Mouse (Mus musculus): ENCODE measurements around the gene Bmper.

Bmper gene

DNA sequence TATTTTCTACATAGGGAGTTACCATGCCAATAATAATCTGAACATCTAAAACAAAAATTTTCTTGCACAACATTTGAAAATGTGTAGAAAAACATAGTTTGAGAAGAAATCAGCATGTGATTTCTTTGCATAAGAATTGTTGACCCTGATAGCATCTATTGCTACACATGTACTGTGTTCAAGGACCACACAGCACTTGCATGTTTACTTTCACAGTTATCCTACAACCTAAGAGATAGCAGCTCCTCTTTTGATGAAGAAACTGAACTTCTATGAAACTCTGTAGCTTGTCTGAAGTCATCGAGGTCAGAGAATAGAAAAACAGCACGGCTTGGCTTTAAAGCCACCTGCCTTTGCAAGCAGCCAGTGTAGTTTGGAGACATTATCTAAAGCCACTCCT lies 85.0 kb downstream of the Bmper start:
- no peak for DNase-seq

DNA sequence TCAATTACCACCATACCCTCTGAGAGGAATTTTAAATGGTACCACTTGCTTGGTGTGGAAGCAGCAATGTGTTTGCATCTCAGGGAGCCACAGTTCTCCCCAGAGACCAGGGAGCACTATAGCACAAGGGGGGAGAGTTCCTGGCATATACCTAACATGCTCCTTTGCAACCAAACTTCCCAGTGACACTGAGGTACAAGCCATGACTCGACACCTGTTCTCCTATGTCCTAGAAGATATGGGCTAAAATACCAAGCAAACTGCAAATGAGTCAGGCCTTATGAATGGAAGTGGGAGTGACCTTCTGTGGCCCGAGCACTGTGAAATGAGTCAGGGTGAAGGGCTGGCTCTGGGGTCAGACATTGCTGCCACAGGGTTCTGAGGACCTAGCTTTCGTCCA lies 88.1 kb downstream of the Bmper start:
- DNase-seq: no peak

DNA sequence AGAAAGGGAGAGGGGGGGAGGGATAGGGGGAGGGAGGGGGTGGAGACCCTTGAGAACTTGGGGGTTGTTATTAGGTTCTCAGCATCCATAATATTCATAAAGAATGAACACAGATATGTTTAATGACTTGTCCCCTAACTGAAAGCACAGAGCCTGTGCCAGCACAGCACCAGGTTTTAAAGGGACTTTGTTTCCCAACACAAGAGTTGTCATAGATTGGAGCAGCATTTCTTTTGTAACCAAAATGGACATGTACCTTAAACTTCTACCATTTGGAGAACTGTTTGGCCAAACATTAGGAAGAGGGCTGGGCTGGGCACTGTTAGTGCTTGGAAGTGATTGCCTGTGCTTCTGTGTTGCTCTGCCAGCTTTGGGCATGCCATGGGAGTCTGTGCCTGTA lies 89.1 kb downstream of the Bmper start:
- no peak for DNase-seq

DNA sequence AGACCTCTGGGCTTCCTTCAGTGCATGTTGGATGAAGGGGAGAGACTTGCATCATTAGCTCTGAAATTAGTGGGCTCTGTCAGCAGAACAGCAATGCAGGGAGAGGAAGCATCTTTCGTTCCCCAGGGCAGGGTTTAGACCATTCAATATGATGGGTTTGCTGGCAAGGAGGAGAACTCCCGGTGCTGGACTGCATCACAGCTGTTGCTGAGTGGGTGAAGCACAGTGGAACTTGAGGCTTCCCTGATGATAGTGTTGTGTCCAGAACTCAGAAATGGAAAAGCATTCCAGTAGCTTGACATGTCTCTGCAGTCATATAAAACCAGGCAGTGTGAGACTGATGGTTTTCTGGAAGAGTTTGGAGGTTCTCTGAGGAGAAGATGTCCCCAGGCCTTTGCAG lies 90.0 kb downstream of the Bmper start:
- no peak for DNase-seq

DNA sequence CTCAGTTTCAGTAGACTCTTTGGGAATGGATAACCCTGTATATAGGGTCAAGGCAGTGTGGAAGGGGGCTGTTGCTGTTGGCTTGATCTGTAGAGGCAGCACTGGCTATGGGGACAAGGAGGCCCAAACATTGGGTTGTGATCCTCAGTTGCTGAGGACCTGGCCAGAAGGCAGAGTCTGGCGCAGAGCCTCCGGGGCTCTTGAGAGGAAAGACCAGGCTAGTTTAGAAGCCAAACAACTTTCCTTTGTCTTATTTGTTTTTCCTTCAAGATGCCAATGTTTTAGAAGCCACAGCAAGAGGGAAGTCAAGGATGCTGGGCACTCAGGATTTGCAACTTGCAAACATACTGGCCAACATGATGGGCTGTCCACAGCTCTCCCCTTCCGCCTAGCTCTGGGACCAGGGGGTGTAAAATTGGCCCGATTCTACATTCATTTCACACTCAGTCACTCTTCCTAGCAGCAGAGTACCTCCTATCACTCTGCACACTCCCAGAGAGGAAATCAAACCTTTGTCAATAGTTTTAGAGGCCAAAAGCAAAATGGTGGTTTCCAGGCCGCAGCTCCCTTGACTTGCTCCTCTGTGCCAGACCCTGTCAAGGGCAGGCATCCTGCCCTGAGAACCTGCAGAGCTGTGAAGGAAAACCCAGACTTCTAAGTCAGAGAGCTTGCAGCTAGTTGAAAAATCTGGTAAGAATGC lies 92.9 kb downstream of the Bmper start:
- DNase-seq: no peak

DNA sequence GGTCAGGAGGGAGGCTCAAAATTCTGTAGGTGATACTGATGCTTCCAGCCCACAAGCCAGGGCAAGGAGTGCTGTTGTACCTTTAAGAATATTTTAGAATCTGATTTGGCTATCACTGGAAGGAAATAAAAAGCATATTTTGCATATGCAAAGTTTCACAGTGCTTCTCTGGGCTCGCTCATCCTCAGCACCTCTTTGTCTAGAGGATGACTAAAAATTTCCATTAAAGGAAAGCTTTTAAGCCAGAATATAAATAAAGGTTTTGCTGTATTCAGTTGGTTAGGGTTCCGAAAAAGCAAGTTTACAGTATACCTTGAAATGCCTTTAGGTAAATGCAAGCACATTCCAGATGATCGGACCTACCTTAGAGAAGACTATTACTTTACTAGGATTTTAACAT lies 105.0 kb downstream of the Bmper start:
- no peak for DNase-seq

DNA sequence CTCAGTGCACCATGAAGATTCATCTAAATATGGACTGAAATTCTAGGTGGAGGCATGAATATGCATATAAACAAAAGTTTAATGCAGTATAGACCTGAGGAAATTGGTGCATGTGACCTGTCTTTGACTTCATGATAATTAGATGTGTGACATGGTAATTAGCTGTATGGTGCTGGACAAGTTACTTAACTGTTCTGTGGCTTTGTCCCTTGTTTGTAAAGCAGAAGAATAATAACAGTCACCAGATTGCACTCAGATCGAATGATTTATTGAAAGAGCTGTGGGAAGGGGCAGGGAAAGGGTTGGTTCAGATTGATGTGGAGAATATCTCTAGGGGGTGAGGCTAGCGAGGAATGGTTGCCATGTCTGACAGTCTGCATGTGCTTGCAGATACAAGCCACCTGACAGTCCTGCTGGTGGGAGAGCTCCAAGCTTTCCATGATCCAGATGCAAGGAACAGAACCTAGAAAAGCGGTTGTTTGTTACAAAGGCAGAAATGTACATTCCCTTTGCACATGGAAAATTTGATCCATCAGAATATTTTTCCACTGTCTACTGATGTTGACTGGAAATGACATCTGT lies 110.3 kb downstream of the Bmper start:
- no peak for DNase-seq

DNA sequence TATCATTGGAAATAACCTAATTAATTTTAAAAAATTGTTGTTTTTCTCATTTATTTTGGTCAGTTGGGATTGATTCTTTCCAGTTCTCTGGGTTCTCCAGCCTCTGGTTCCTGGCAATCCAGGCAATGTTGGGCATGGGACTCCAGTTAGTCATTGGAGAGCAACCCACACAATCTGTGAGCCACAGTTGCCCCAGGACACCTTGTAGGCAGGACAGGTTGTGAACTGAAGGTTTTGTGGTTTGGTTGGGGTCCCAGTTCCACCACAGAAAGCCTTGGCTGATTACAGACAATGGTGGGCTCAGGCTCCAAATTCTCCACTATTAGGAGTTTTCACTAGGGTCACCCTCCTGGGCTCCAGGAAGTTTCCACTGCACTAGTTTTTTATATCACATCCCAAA lies 117.7 kb downstream of the Bmper start:
- DNase-seq: no peak

DNA sequence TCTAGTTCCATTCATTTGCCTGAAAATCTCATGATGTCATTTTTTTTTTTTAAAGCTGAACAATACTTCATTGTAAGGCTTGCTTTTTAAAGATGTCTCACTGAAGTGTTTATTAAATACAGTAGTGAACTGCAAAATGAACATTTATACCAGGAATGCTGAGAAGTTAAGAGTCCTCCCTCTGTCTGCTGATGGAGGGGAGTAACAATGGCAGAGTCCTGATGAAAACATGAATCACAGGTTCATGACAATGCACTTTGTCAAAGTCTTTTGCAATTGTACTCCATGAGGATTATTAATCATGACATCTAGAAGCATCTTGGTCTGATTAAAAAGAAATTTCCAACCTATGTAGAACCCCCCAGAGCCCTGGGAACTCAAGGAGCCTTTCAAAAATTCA lies 118.4 kb downstream of the Bmper start:
- no peak for DNase-seq

DNA sequence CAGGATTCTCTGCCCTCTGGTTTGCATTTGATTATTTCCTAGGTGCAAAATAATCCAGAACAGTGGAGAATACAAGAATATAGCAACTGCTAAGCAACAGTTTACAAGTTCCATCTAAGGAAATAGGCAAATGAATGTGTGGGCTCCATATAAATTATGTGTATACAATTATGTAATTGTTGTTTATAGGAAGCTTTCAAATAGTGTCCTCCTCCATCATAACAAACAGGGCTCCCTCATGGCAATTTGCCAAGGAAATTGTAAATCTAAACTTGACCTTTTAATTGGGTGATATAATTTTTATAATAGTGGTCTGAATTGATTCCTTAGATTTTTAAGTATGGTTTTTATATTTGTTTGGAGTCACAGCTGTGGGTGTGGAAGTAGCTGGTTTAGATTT lies 121.5 kb downstream of the Bmper start:
- DNase-seq: no peak

DNA sequence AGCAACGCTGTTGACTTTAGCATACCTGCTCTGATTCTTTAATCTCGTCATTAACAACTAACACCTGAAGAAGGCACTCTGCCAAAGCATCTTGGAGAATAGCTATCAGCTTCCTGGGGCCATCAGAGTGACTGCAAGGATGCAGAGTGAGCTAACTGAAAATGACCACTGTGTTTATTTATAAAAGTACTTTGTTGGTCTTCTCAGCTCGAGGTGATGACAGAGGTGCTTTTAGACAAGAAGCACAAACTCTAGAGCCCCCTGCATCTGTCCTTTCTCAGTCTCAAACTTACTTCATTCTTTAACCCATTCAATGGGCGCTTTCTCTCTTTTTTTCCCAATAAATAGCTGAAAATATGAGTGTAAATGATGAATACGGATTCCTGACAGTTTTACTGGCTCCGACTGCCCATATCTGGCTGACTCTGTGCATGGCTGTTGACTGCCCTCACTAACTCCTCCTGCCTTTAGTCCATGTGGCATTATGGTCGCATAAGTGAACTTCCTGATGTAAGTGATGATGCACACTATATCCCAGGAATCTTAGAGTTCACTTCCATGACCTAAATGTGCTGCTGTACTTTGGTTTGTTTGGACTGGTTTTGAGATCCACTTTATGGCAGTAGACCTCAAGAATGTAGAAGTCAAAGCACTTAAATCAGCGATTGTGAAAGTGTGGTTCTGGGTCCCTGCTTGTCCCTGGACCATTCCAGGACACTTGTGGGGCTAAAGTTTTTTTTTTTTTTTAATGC lies 122.4 kb downstream of the Bmper start:
- no peak for DNase-seq

DNA sequence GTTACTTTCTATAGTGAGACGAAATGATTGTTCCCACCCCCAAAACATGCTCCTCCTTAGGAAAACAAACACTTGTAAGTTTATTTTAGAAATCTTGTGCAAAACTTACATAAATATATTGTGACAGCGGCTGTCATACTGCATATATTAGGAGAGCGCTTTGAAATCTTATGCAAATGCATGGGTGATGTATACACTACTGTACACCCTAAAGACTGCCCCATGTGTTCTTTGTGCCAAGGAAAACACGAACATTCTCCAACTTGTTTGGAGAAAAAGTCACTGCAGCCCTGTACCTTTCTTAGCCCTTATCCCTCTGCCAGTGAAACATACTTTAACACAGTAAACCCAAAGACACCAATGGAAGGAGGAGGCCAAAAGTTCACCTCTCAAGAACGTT lies 126.7 kb downstream of the Bmper start:
- no peak for DNase-seq

DNA sequence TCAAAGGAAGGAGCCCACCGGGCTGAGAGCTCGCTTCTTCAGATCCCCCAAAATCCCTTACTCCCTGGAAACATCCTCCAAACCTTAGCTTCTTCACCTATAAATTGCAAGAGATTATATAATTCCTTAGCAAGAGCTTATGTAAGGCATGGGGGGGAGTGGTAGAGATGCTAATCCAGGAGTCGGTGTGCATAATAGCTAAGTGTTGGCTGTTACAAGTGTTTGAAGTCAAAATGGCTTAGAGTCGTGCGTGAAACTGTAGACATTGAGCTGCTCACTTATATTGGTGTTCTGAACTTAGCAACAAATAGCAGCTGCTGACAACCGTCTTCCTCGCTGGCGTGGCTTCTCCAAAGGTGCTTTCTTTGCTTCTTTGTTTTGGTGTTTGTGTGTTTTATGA lies 128.5 kb downstream of the Bmper start:
- no peak for DNase-seq

DNA sequence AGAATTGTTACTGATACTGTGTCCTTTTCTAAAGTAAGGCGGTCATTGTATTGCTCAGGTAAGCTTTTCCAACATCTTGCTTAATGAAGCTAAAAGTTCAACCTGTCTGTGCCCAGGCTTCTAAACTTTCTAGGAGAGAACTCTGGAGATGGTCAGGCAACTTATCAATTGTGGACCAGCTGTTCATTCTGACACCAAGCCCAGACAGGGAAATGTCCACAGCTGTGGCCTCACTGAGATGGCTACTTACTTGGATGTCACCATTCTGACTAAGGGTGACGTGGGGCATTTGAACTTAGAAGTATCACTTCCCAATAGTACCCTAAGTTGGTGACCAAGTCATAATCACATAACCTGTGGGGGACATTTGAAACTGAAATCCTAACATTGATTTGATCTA lies 129.5 kb downstream of the Bmper start:
- no peak for DNase-seq

DNA sequence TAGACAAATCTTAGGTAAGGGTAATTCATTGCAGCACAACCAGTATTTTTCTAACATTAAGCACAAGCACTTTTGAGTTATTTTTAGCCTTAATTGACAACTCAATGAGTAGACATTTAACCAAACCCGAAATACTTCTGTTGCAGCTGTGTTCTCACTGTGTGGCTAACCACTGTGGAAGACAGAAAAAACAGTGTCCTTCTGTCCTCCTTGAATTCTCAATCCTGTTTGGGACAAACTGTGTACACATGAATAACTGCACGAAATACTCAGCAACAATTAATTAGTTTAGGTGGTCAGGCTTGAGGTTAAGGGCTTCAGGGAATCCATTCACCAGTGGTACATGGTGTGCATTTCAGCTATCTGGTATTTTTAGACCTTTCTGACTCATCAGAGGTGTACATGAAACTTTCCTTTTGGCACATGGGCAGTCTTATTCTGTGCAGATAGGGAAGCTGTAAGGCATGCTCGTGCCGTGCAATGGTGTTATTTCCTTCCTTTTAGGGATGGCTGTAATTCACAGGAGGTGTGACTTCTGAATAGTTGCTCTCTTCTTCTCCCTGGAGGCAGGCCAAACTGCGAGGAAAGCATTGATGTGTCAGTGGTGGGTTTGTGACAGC lies 131.4 kb downstream of the Bmper start:
- no peak for DNase-seq

DNA sequence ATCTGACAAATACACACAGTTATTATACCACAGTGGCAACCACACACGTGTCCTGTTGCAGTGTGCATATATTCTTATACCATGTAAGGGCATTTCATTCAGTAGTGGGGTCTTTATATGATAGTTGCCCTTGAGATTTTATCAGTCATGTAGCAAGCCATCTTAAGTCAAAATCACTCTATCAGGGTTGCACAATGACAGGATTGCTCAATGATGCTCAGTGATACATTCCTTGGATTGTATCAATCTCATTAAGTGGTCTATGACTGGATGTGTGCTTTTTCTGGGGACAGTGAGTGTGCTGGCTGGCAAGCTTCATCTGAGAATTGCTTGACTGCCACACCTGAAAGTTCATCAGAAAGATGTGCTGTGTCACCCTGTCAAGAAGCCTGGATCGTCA lies 135.2 kb downstream of the Bmper start:
- DNase-seq: no peak

DNA sequence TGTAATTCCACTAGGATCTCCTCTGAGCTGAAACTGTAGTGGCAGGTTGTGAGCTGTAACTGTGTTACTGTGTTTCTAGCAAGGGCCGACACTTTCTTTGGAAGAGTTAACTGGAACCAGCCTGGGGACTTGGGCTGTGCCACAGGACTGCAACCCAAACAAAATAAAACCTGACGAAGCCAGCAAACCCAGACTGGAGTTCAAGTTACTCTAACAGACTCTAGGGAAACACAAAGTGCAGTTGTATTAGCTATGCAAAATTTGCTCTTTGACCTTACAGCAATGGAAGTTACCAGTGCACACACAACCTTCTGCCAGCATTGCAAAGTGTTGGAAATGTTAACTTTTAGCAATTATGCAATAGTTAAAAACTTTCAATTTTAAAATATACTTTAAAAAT lies 140.3 kb downstream of the Bmper start:
- DNase-seq: peak; percentile 3

DNA sequence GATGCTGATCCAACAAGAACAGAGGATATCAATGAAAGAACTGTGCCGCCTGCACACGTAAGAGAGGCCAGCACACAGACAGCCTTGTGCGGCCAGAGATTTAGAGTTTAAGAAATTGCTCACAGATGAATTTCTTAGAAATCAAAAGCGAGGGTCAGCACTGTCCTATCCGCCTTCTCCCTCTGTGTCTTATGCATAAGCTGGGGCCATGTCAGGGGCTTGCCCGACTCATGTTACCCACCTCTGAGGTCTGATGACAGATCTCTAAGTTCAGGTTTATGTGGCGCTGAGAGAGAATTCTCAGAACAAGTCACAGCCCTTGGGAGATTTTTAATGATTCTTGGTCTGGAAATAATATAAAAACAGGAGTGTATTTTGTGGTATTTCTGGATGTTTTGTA lies 140.7 kb downstream of the Bmper start:
- DNase-seq: no peak

DNA sequence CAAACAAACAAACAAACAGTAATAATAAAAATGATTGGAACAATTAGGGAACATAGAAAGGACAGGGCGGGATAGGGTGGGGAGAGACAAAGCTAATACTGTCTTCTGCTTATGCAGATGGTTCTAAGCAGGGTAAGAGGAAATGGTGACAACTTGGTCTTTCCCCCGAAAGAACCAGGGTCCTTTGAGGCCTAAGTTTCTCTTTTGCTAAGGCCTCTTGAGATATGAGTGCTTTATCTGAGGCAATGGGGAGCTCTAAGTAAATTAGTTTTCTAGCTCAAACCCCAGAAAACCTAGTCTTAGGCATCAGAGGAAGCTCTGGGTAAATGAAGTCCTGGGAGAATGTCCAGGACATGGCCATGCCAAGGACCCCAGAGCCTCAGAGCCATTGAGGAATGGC lies 141.2 kb downstream of the Bmper start:
- DNase-seq: no peak

DNA sequence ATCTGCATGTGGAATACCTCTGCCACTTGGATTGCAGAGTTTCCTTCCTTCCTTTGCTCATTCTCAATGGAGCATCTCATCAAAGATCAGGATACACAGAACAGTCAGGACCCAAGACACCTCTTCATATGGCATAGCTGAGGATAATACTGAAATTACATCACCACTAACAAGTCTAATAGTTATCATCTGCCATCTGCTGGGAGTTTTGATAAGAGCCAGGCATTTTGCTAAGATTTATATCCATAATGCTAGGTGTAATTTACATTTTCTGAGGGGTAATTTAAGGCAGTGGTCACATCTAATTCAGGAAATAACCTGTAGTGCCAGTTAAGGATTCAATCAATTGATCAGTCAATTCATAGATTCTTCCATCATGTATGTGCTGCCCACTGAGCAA lies 145.2 kb downstream of the Bmper start:
- no peak for DNase-seq

DNA sequence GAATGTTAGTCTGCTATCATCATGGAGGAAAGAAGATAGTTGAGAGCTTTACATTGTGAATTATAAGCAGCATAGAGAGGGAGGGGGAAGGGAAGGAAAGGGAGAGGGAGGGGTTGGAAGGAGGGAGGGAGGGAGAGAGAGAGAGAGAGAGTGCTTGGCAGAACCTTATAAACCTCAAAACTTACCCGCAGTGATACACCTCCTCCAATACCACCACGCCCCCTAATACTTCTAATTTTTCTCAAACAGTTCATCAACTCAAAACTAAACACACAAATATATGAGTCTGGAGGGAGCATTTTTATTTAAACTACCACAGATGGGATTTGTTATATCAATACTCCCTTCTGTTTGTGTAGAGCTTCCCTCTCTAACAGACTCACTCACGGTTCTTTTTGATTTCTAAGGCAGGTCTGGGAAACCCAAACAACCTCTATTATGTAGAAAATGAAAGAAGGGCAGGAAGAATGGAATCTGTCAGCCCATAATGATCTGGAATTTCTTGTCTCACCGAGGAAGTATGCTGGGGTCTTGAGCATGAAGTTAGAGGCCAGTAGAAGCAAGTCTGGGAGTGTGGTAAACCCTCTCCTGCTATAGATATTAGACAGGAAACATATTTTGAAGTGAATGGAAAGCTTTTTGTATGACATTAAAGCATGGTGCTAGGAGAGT lies 152.0 kb downstream of the Bmper start:
- DNase-seq: no peak

DNA sequence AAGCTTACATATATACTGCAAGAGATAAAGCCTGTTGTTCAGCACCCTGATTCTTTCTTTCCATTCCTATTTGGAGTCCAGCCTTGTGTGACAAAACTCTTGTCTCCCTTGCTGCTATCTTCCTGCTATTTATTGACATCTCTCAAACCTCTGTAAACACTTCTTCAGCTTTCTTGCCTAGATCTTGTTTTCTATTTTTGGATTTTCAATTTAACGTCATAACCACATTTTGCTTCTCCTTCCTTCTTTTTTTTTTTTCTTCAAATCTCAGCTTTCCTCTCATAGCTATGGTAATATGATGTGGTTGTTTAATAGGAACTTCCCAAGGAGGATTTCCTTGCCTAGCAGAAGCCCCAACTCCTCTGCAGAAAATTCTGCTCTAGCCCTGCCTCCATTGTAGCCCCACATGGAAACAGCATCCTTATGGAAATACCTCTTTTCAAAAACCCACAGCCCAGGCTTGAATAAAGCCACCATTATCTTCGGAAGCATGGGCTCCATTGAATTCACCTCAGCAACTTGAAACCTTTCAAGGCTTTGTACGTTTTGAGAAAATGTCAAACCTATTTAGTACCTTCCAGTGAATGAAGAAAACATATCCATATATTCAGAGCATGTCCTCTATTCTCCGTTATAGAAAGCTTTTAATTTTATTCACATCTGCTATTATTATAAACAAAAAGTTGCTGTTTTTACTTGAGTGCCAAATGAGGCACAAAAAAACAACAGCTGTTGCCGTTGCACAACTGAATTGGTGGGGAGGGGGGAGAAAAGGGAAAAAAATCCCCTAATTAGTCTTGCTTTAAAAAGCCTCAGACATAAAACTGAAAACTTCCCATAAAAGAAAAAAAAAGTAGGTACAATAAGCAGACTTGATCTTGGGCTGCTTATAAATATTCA lies 155.2 kb downstream of the Bmper start:
- no peak for DNase-seq

Measured in kidney, adult 9 months (tissue).